Mouse (Mus musculus) kidney, postnatal 10 days (tissue): ENCODE data around the gene Igfbpl1.
A peak's percentile ranks its signal among the peaks of the same experiment; 100 is the strongest.

Experiments used
- DNase-seq: peaks from one replicate; pipeline ENCODE4 v3.0.0; 2021; ENCODE audit warnings: mixed read lengths

Gene Igfbpl1

GRCm38 (mm10) chr4:45769791-45770637 lies 56.7 kb downstream of the Igfbpl1 start:
- DNase-seq = no peak

- no peak for DNase-seq
These were observed 57.6 kb downstream of the Igfbpl1 start for GRCm38 (mm10) chr4:45769141-45769540.

- peak; percentile 67 for DNase-seq
These were observed 58.7 kb downstream of the Igfbpl1 start for GRCm38 (mm10) chr4:45767891-45768558.

- DNase-seq = no peak
These were observed 59.9 kb downstream of the Igfbpl1 start for GRCm38 (mm10) chr4:45766774-45767173.

GRCm38 (mm10) chr4:45765565-45766201 lies 61.0 kb downstream of the Igfbpl1 start:
- DNase-seq = no peak

- DNase-seq = no peak
These were observed 61.6 kb downstream of the Igfbpl1 start for GRCm38 (mm10) chr4:45765121-45765564.

GRCm38 (mm10) chr4:45764141-45764494 lies 62.6 kb downstream of the Igfbpl1 start:
- DNase-seq = no peak

GRCm38 (mm10) chr4:45763288-45764140 lies 63.2 kb downstream of the Igfbpl1 start:
- DNase-seq = peak; percentile 51

GRCm38 (mm10) chr4:45762600-45762999 lies 64.1 kb downstream of the Igfbpl1 start:
- DNase-seq = no peak
